Mouse (Mus musculus) heart, adult 18-20 months (tissue): ENCODE measurements around the gene Nop56. TPM values are rescaled to one million over a fixed set of nuclear protein-coding genes. Genes with fewer than 3 reads are reported as not detected.

Source experiments
- DNase-seq, 2 experiments: peaks; one replicate each; pipeline ENCODE4 v3.0.0; 2021 to 2022; ENCODE audit warnings: mixed read lengths in 1 of 2
- long read RNA-seq, 2 experiments: library from polyadenylated mRNA; stranded (forward); transcript quantifications; one replicate each; pipeline ENCODE4 v2.0.0; 2021
- total RNA-seq, 2 experiments: library from RNA; stranded (reverse); gene quantifications; 2 replicates each; pipeline ENCODE4 v1.2.3; 2021

Gene Nop56
- total RNA-seq = 10 to 100 TPM; 29.0 to 40.2 TPM
- long read RNA-seq, experiment 1, transcript Nop56-202 (12 exons, 1,877 nt) = major isoform, 7 of 16 reads
- long read RNA-seq, experiment 1, partial matches to known transcripts = 4 of 16 reads
- long read RNA-seq, experiment 1, other reads (novel, unspliced or antisense) = 4 of 16 reads
- long read RNA-seq, experiment 2, transcript Nop56-202 (12 exons, 1,877 nt) = major isoform, 6 of 7 reads
- long read RNA-seq, experiment 2, partial matches to known transcripts = 0 of 7 reads
- long read RNA-seq, experiment 2, other reads (novel, unspliced or antisense) = 1 of 7 reads

DNA sequence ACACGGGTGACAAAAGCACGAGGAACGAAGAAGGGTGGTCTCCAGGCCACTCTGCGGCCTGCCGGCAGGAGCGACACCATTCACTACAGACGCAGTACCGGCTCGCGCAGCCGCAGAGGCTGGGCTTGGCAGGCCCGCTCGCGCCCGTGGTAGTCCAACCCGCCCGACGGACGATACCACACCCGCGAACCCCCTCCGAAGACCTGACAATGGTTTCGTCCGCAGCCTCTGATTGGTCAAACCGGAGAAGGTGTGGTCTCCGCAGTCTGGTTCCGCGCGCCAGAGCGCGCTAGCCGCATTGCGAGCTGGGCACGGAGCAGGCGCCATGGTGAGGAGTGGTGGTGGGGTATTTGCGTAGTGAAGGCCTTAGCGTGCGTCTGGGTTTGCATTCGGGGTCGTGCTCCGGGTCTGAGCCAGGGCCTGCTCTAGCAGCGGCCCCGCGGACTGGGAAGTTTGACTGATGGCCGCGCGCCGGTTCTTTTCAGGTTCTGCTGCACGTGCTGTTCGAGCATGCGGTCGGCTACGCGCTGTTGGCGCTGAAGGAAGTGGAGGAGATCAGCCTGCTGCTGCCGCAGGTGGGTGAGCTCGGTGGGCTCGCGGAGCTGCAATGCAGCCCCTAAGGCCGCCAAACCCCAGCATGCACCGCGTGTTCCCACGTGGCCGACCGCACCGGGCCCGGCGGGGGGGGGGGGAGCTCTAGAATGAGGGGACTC, at the start of gene Nop56:
TSS of gene Nop56 (plus strand) at position 282 of the 713 bp plus-strand sequence.
- DNase-seq = peak; percentile 99 to 100

DNA sequence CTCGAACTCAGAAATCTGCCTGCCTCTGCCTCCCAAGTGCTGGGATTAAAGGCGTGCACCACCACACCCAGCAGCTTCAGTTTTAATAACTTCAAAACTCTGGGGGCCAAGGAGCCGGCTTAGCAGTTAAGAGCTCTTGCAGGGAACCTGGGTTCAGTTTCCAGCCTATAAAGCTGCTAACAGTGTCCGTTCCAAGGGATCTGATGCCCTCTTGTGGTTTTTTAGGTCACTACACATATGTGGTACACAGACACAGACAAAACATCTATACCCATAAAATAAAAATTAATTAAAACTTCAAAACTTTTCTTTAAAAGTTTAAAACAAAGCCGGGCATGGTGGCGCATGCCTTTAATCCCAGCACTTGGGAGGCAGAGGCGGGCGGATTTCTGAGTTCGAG, 27.3 kb upstream of the Nop56 start:
- DNase-seq = peak; percentile 11 to 43

DNA sequence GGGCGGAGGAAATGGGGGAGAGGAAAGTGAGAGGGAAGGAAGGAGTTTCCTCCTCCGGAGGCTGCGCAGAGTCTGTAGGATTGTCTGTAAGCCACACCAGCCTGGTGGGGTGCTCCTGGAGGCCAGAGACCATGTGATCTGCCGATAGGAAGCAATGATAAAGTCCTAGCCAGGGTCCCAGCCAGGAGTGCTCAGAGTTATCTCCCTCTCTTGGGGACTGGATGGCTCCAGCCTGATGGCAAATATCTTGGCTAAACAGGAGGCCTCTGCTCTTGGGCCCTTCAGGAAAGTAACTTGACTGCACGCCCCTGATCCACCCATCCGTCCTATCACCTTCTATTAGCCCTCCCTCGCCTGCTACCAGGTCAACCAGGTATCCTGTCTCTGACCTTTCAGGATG, 26.0 kb upstream of the Nop56 start:
- no peak for DNase-seq

DNA sequence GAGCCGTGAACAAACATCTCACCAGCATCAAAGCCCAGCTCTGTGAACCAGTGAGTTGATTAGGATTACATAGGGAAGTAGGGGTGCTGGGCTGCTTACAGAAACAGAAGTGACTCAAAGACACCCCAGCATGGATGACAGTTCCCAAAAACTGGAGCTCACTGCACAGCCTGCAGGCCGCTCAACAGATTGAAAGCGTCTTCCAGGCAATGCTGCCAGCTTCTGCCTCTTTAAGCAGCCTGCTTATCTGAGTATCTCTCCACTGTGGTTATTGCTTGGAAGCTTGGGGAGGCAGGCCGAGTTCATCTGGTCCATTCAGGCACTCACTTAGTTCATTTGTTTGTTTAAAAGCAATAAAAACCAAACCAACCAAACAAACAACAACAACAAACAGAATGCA, 17.5 kb upstream of the Nop56 start:
- DNase-seq = no peak

DNA sequence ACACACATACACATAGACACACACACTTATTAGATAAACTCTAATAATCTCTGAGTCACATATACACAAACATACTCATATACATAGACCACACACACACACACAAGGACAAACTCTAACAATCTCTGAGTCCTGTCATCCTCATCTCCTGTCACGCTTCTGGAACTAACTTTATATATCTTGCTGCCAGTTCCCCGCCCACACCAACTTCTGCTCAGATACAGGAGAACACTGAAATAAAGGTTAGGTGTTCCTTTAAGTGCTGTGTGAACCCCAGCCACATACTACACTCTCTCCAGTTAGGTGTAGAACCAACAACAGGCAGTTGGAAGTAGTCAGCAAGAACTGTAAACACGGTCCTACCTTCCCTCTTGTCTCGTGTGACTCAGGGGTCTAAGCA, 13.4 kb upstream of the Nop56 start:
- no peak for DNase-seq

DNA sequence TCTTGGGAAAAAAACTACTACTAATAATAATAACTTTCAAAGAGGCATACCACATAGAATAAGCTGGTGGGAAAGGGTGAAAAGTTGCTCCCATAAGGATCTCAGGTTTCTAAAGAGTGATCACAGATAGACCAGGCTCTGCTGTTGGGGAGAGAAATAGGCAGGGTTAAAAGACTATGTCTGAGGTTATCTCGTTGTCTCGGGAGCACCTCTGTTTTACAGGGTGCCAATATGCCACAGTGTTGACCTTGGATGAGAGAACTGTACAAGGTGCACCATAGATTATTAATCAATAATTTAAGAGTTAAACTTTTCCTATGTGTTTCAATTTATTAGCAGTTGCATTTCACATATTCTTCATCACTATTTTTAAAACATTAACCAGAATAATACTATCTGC, 12.3 kb upstream of the Nop56 start:
- no peak for DNase-seq

DNA sequence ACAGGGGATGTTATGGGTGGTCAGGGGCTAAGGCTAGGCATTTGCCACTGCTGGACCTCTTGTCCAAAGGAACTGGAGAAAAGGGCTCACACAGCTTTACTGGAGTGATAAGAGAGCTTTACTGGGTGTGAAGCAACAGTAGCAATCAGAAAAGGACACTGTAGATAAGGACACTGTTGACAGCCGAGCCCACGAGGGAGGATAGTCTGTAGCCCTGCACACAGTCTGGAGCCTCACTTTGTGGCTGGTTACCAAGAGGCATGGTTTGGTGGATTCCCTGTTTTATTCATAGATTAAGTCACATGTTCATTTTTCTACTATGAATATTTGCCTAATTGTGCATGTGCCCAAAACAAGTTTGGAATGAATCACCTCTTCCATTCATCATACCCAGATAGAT, 11.8 kb upstream of the Nop56 start:
- DNase-seq = no peak

DNA sequence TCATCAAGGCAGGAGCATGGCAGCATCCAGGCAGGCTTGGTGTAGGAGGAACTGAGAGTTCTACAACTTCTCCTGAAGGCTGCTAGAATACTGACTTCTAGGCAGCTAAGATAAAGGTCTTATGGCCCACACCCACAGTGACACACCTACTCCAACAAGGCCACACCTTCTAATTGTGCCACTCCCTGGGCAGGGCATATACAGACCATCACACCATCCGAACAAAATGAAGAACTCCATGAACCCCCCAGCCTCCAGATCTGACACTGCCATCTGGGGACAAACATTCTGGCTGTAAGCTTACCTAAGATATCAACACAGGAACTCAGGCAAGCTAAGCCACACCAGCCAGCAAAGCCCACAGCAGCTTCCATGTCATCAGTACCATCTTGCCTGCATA, 8.7 kb upstream of the Nop56 start:
- DNase-seq = no peak

DNA sequence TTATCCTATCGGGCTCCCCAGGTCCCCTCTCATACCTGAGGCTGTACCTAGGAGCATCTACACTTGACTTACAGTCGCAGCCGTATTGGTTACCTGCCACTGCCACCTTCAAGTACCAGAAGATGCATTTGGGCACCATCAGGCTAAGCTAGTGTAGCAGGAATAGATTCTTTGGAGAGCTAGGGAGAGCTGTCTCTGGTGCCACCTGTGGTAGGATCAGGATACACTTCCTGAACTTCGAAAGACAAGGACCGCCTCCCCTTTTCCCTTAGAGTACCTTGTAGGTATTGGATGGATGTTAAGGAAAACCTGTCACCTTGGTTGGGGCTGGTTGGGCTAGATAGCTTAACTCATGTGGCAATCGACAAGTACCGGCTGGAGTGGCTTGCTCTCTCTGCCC, 6.2 kb upstream of the Nop56 start:
- DNase-seq = no peak

DNA sequence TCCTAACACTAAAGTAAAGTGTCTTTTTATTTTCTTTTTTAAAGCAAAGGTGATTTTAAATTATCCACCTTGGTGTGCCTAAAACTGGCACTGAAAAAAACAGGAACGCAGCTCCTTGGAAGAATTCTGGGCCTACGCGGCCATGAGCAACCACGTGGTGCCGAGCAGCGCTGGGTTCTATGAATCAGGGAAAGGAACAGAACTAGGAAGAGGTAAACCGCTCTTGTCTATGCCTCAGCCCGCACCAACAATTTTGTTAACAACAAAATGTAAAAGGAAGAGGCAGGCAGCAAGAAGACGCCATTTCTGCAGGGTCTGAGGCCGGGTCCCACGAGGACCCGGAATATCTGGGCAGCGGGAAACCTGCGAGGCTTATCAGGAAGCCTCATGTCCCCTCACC, 498 bp upstream of the Nop56 start:
- DNase-seq = no peak

DNA sequence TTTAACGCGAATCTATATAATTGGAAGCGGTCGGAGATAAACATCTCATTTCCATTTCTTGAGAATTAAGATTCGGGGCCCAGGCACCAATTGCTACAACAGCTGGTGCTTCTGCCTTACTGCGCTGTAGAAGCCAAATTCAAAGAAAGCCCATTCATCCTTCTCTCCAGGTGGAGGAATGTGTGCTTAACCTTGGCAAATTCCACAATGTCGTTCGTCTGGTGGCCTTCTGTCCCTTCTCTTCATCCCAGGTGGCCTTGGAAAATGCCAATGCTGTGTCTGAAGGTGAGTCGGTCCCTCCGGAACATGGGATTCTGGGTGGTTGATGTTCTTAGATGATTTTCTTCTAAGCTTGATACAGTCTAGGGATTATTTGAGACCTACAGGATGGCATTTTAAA, 632 bp downstream of the Nop56 start:
- no peak for DNase-seq

DNA sequence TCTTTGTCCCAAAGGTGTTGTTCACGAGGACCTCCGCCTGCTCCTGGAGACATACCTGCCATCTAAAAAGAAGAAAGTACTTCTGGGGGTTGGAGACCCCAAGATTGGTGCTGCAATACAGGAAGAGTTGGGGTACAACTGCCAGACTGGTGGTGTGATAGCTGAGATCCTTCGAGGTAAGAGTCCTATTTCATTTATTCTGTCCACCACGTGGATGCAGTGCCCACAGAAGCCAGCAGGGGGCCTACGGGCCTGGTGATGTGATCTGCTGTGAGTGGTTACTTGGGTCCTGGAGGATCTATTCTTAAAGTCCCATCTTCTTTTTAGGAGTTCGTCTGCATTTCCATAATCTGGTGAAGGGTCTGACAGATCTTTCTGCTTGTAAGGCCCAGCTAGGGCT, 1.4 kb downstream of the Nop56 start:
- DNase-seq = peak in 1 of 2 experiments; percentile 40

DNA sequence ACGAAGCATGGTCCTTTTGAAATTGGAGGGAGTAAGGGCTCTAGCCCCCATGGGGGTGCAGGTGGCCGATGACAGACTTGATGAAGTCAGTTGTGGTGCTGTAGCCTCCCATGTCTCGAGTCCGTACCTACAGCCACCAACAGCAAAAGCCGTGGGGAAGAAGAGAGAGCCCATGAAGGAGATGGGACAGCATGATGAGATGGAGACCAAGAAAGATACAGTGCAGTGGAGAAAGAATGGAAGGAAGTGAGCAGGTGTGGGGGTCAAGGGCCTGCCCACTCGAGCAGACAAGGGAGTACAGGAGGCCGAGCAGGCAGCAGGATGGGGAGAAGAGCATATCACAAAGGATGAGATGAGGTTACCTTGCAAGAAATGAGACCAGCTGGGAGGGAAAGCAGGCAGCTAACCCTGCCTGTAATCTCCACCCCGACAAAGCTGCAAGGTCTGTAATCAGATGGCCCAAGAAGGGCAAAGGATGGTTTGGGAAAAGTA, 5.4 kb downstream of the Nop56 start:
- no peak for DNase-seq

DNA sequence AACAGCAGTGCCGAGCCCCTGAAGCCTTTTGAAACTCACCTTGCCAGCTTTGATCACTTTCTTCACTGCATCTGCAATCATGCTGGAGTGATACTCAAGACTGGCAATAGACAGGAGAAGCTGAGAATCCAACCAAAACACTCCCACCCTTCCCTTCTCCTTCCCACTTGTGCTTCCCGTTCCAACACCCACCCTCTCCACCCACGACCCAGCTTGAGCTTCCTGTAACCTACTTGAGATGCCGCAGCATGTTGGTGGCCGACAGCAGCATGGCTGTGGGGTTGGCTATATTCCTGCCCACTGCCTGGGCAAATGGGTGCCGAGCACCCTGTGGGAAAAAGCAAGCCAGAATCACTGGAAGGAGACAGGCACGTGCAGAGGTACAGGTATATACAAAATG, 6.0 kb downstream of the Nop56 start:
- no peak for DNase-seq

DNA sequence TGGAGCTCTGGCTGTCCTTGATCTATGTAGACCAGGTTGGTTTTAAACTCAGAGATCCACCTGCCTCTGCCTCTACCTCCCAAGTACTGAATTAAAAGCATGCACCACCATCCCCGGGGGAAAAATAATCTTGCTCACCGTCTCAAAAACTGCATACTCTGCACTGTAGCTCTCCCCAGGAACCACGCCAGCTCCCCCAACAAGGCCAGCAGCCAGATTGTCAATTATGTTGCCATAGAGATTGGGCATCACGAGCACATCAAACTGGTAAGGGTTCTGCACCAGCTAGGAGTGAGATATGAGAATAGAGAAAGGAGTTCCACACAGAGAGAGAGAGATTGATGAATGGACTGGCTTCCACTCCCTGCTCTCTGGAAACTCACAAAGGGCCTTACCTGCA, 6.6 kb downstream of the Nop56 start:
- DNase-seq = no peak

DNA sequence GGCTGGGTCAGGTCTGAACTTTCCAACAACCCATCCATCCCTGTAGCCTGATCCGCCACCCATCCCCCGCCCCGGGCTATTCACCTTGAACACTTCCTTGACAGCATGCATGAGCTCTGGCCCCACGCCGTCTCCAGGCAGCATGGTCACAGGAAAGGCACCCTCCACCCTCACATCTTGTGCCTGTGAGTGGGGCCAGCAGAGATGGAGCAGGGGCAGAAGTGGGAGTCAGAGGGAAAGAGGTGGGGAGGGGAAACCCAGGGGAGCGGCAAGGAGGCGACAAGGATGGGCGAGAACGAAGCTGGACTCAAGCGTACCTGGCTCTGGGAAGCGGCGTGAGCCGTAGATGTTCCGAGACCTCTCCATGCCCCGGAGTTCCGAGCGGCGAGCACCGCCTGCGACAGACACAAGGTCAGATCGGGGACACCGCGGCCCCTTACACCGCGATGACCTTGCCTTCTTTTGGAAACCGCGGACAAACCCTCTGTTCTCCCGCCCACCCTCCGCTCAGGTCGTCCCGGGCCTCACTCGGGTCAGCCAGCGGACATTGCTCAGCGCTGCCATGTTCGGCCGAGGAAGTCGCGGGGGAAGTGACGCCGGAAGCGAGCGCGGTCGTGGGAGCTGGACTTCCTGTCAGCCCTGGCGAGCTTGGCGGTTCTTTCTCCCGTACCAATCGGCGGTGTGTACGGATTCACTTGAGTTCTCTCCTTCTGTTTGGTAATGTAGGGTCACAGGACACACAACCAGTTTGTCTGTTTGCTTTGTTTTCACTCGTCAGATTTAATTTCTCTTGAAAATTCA, 9.8 kb downstream of the Nop56 start, which contains the start of gene Idh3b:
TSS of gene Idh3b (minus strand) at position 694 of the 801 bp plus-strand sequence.
- peak; percentile 93 to 94 for DNase-seq

DNA sequence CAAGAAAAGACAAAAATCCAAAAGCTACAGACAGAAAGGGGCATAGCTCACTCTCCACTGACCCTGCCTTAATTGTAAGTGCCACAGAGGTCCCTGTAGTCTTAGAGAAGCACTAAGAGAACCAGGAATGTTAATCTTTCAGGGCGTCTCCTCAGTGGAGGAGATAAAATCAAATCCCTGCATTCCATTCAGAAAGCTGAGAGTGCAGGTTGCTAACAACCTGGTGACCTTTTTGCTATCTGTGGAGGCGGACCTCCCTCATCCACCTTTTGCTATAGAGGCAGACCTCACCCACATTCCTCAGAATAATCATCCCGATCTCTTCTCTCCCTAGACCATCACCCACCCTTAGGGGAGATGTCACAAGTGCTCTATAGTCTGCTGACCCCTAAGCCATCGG, 14.9 kb downstream of the Nop56 start:
- no peak for DNase-seq

DNA sequence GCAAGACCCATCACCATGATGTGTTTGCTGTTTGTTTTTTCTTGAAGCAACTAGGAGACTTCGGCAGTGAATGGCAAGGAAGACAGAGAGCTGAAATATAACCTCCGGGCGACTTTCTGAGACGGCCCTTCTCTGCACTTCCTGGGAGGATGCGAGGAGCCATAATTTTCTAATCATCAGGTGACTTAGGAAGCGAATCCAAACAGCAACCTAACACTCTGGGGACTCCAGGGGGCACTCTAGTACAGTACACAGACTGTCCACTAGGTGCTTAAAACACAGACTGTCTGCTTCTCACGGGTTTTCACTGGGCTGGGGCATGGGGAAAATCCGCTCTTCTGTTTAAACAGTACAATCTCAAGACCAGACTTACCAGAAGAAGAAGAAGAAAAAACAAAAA, 17.2 kb downstream of the Nop56 start:
- DNase-seq = peak; percentile 64 to 76

DNA sequence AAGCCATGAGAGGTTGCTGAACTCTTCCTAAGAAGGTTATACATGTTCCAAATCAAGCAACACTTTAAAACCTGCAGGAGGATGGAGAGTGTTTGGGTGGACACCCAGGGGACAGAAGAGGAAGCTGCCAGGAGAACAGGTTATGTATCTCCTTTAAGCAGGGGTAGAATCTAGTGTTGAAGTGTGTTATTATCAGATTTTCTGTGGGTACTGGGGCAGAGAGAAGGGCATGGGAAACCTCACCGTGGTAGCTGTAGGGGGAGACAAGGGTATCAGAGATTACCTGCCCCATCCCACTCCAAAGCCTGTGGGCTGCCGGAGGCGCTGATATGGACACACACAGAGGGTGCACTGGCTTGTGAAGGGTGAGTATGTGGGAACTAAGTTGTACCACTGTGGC, 18.8 kb downstream of the Nop56 start:
- DNase-seq = no peak

DNA sequence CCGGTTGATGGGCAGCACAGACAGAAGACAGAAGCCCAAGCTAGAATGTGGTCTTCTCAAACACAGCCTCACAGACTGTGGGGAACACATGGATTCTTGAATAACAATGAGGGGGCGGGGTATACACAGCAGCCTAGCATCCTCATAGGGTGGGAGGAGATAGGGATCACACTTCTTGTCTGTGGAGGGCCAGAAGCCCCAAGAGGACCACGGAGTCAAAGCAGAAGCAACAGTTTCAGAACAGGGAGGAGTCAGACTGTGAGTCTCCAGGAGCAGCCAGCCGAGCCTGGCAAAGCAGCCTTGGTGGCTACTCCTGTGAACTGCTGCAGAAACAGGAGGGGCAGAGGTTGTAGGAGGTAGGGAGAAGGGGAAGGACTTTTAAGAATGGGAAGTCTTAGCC, 19.3 kb downstream of the Nop56 start:
- peak in 1 of 2 experiments; percentile 35 for DNase-seq

DNA sequence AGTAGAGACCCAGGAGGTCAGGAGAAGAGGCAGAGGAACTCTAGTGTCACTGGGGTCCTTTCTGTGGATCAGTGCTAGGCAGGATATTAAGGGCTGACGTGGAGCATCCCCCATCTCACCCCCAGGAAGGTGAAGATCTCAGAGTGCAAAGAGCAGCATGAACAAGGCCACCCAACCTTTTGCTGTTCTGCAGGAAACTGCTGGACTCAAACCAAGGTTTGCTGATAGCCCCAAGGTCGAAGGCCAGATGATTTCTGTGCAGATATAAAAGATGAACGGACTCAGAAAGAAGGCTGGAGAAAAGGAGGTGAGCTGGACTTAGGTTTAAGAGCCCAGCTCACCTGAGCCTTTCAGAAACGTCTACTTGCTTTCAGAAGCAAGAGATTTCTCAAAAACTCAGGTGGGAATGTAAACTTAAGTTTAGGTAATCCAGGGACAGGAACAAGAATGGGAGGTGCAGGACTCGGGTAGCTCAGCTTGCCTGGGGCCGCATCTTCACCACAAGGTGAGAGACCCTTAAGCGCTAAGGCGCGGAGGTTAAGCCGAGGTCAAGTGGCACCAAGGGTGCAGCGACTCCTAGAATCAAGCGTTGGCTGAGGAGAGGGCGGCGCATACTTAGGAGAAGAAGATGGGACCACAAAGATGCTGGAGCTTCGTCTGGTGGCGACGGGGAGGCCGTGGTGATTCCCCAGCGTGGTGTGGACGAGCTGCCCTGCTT, 20.1 kb downstream of the Nop56 start:
- DNase-seq = no peak

DNA sequence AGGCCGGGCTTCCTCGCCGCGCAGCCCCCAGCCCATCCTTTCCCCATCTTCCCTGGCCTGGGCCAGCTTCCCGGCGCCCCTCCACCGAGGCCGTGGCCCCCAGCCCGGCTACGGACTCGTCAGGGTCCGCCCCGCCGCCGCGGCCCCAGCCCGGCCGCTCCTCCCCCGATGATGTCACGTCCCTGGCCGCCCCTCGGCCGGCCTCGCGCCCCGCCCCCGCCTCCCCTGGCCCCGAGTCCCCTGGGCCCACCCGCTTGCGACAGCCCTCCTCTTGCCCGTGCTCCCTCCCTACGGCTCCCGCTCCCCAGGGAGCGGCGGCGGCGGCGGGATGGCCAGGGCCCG, 20.7 kb downstream of the Nop56 start, which contains the start of gene Ebf4:
TSS of gene Ebf4 (plus strand) at position 234 of the 342 bp plus-strand sequence.
- DNase-seq = peak; percentile 68
